Mouse (Mus musculus) layer of hippocampus, adult 2 months (tissue): ENCODE measurements around the gene Cdc42ep4. TPM values are rescaled to one million over a fixed set of nuclear protein-coding genes. Genes with fewer than 3 reads are reported as not detected.

Experiments used
- DNase-seq, 2 experiments: peaks; one replicate each; pipeline ENCODE4 v3.0.0; 2022; ENCODE audit warnings: low spot score in 2 of 2
- H3K27ac ChIP-seq: fragments of 200-600 bp; 2 replicates; pipeline ENCODE4 v1.8.1; 2022
- H3K4me3 ChIP-seq: fragments of 200-600 bp; 2 replicates; pipeline ENCODE4 v1.8.1; 2022; ENCODE audit warnings: mild to moderate bottlenecking
- CTCF ChIP-seq: fragments of 200-600 bp; conservative IDR thresholded peaks from 2 replicates; pipeline ENCODE4 v1.8.1; 2022; ENCODE audit warnings: antibody characterized with exemption, mild to moderate bottlenecking, moderate library complexity
- total RNA-seq, 2 experiments: library from RNA; stranded (reverse); gene quantifications; 2 replicates each; pipeline ENCODE4 v1.2.3; 2021

The Cdc42ep4 gene
- total RNA-seq, 2 experiments from 2014 or later, result 30.5 to 35.2 TPM

- DNase-seq, result no peak
Measured at GRCm38 (mm10) chr11:113717767-113718424, 33.8 kb downstream of the Cdc42ep4 start.

GRCm38 (mm10) chr11:113716132-113716531 lies 35.5 kb downstream of the Cdc42ep4 start:
- H3K27ac ChIP-seq, result no peak overlapping the region
- TF ChIP-seq CTCF, result no peak
- DNase-seq, result no peak

More at GRCm38 (mm10) chr11:113717767-113718424, 33.8 kb downstream of the Cdc42ep4 start:
- no peak for TF ChIP-seq CTCF
- H3K27ac ChIP-seq, result no peak overlapping the region
- no peak overlapping the region for H3K4me3 ChIP-seq

GRCm38 (mm10) chr11:113715078-113715674 lies 36.5 kb downstream of the Cdc42ep4 start:
- no peak overlapping the region for H3K27ac ChIP-seq
- no peak for DNase-seq
- peak; percentile 32 for TF ChIP-seq CTCF
- H3K4me3 ChIP-seq, result no peak overlapping the region

More at GRCm38 (mm10) chr11:113716132-113716531, 35.5 kb downstream of the Cdc42ep4 start:
- H3K4me3 ChIP-seq, result no peak overlapping the region

GRCm38 (mm10) chr11:113711061-113711460 lies 40.6 kb downstream of the Cdc42ep4 start:
- no peak for TF ChIP-seq CTCF
- no peak overlapping the region for H3K27ac ChIP-seq

GRCm38 (mm10) chr11:113710257-113710777 lies 41.4 kb downstream of the Cdc42ep4 start:
- DNase-seq, result no peak
- peak overlapping the region; percentile 77 for H3K27ac ChIP-seq
- TF ChIP-seq CTCF, result no peak
- no peak overlapping the region; the same call in 1 of the 2 replicates for H3K4me3 ChIP-seq

More at GRCm38 (mm10) chr11:113711061-113711460, 40.6 kb downstream of the Cdc42ep4 start:
- DNase-seq, result no peak
- H3K4me3 ChIP-seq, result no peak overlapping the region

- TF ChIP-seq CTCF, result no peak
- peak within 1 kb of the TSS; percentile 77 for H3K27ac ChIP-seq
- DNase-seq, result no peak
- H3K4me3 ChIP-seq, result no peak within 1 kb of the TSS; the same call in 1 of the 2 replicates
Measured at GRCm38 (mm10) chr11:113709731-113710256, 41.9 kb downstream of the Cdc42ep4 start, which contains the start of gene Cpsf4l. Cpsf4l (minus strand) TSS chr11:113710017.

- Histone ChIP-seq H3K4me3 (no peak overlapping the region), H3K27ac (no peak overlapping the region; the same call in 1 of the 2 replicates)
- no peak for TF ChIP-seq CTCF
- DNase-seq, result no peak
Measured at GRCm38 (mm10) chr11:113709272-113709671, 42.4 kb downstream of the Cdc42ep4 start.

- DNase-seq, result no peak
Measured at GRCm38 (mm10) chr11:113708629-113709213, 43.0 kb downstream of the Cdc42ep4 start.

GRCm38 (mm10) chr11:113705966-113706652 lies 45.6 kb downstream of the Cdc42ep4 start:
- DNase-seq, result no peak
- no peak overlapping the region for H3K4me3 ChIP-seq
- TF ChIP-seq CTCF, result no peak
- peak overlapping the region; percentile 5; the same call in 1 of the 2 replicates for H3K27ac ChIP-seq

More at GRCm38 (mm10) chr11:113708629-113709213, 43.0 kb downstream of the Cdc42ep4 start:
- no peak overlapping the region; the same call in 1 of the 2 replicates for H3K27ac ChIP-seq
- no peak overlapping the region for H3K4me3 ChIP-seq
- TF ChIP-seq CTCF, result no peak

- DNase-seq, result peak; percentile 81 to 89
- H3K27ac ChIP-seq, result peak overlapping the region; percentile 40; the same call in 1 of the 2 replicates
- peak; percentile 99 for TF ChIP-seq CTCF
- H3K4me3 ChIP-seq, result no peak overlapping the region
Measured at GRCm38 (mm10) chr11:113703758-113704157, 47.9 kb downstream of the Cdc42ep4 start.

- no peak overlapping the region for H3K4me3 ChIP-seq
- no peak for TF ChIP-seq CTCF
- no peak overlapping the region for H3K27ac ChIP-seq
- DNase-seq, result no peak
Measured at GRCm38 (mm10) chr11:113699643-113700042, 52.0 kb downstream of the Cdc42ep4 start.

- no peak overlapping the region for H3K4me3 ChIP-seq
- TF ChIP-seq CTCF, result no peak
- no peak overlapping the region for H3K27ac ChIP-seq
- DNase-seq, result no peak
Measured at GRCm38 (mm10) chr11:113698013-113698545, 53.6 kb downstream of the Cdc42ep4 start.
